Mouse (Mus musculus) spleen, adult 2 months (tissue): ENCODE measurements around the gene Lrp8. TPM values are rescaled to one million over a fixed set of nuclear protein-coding genes. Genes with fewer than 3 reads are reported as not detected.

Experiments
- DNase-seq, 2 experiments: peaks; one replicate each; pipeline versions ENCODE4 v3.0.0 to v3.0.0-alpha.2; 2012 to 2021; ENCODE audit warnings: low spot score in 2 of 2, low read depth in 1 of 2
- H3K27ac ChIP-seq: fragments of 200-500 bp; 2 replicates; pipeline ENCODE4 v1.5.1; 2012; ENCODE audit warnings: low read length, inconsistent platforms; ENCODE audit not compliant: insufficient read depth
- H3K27me3 ChIP-seq: fragments of 200-500 bp; 2 replicates; pipeline ENCODE4 v1.6.1; 2012; ENCODE audit warnings: mild to moderate bottlenecking, moderate library complexity, low read length, inconsistent platforms; ENCODE audit not compliant: control insufficient read depth, insufficient read depth
- H3K36me3 ChIP-seq: fragments of 200-500 bp; 2 replicates; pipeline ENCODE4 v1.6.1; 2012; ENCODE audit warnings: mild to moderate bottlenecking, low read length, inconsistent platforms; ENCODE audit not compliant: control insufficient read depth, insufficient read depth
- H3K4me1 ChIP-seq: fragments of 200-500 bp; 2 replicates; pipeline ENCODE4 v1.6.1; 2011; ENCODE audit warnings: inconsistent platforms; ENCODE audit not compliant: control insufficient read depth, insufficient read depth, insufficient read length
- H3K4me3 ChIP-seq: fragments of 200-500 bp; 2 replicates; pipeline ENCODE4 v1.5.1; 2011; ENCODE audit warnings: mild to moderate bottlenecking, inconsistent platforms; ENCODE audit not compliant: insufficient read depth, insufficient read length; ENCODE audit errors: extremely low read depth
- CTCF ChIP-seq: fragments of 200-500 bp; IDR thresholded peaks from 2 replicates; pipeline ENCODE4 v1.5.1; 2011; ENCODE audit warnings: mild to moderate bottlenecking, inconsistent platforms; ENCODE audit not compliant: insufficient read depth, insufficient read length, insufficient replicate concordance; ENCODE audit errors: extremely low read depth
- POLR2A ChIP-seq: fragments of 200-500 bp; IDR thresholded peaks from 2 replicates; pipeline ENCODE4 v1.6.1; 2011; ENCODE audit warnings: low read depth, low read length, inconsistent platforms
- WGBS: fragments of 180-500 bp; shearing (Covaris S2); methylation state at CpG from one replicate; pipeline ENCODE4 v1.1.7; 2018; 5-methylcytosine and 5-hydroxymethylcytosine counted together
- polyA plus RNA-seq: library from polyadenylated mRNA; depleted of rRNA; stranded (reverse); fragments of >200 nt; gene quantifications from 2 replicates; pipeline ENCODE4 v1.2.3, GENCODE M21; 2012

Lrp8 gene
- polyA plus RNA-seq, 1 experiment, result 7.4 TPM

- Histone ChIP-seq H3K27ac (no peak overlapping the region), H3K27me3 (no peaks in the 10 kb centered on the region), H3K36me3 (no peaks in the 10 kb centered on the region), H3K4me1 (no peaks in the 10 kb centered on the region), H3K4me3 (no peak overlapping the region)
- TF ChIP-seq POLR2A (no peak), CTCF (no peak)
- WGBS, result 91% methylated on average over 7 of the region's 7 CpGs
- no peak for DNase-seq
Measured at GRCm38 (mm10) chr4:107858995-107859394, 56.9 kb downstream of the Lrp8 start.

GRCm38 (mm10) chr4:107864866-107865265 lies 62.8 kb downstream of the Lrp8 start:
- no peaks in the 10 kb centered on the region for H3K4me1 ChIP-seq
- H3K27me3 ChIP-seq, result no peaks in the 10 kb centered on the region
- no peak overlapping the region for H3K27ac ChIP-seq
- WGBS, result 89% methylated on average over 4 of the region's 4 CpGs
- no peaks in the 10 kb centered on the region for H3K36me3 ChIP-seq
- no peak for DNase-seq
- TF ChIP-seq CTCF, result no peak
- no peak for TF ChIP-seq POLR2A
- H3K4me3 ChIP-seq, result no peak overlapping the region

- Histone ChIP-seq H3K4me3 (peak within 1 kb of the TSS; percentile 89), H3K4me1 (peaks cover 5% of the 10 kb centered on the region; the same call in 1 of the 2 replicates), H3K27me3 (no peaks in the 10 kb centered on the region), H3K36me3 (peaks cover 8% of the 10 kb centered on the region), H3K27ac (peak within 1 kb of the TSS; percentile 73)
- DNase-seq, result peak; percentile 93 to 95
- 2% methylated on average over 48 of the region's 48 CpGs for WGBS
- TF ChIP-seq POLR2A, result peak; percentile 71
- TF ChIP-seq CTCF, result no peak
Measured at GRCm38 (mm10) chr4:107879254-107880050, 77.4 kb downstream of the Lrp8 start, which contains the start of gene Magoh. Magoh (plus strand) TSS chr4:107879755.

GRCm38 (mm10) chr4:107881631-107882030 lies 79.6 kb downstream of the Lrp8 start:
- H3K27me3 ChIP-seq, result no peaks in the 10 kb centered on the region
- no peak overlapping the region for H3K4me3 ChIP-seq
- H3K4me1 ChIP-seq, result peaks cover 5% of the 10 kb centered on the region; the same call in 1 of the 2 replicates
- DNase-seq, result no peak
- no peak for TF ChIP-seq POLR2A
- no peak for TF ChIP-seq CTCF
- H3K36me3 ChIP-seq, result peaks cover 15% of the 10 kb centered on the region
- 88% methylated on average over 1 of the region's 1 CpGs for WGBS
- H3K27ac ChIP-seq, result no peak overlapping the region

- WGBS, result 94% methylated on average over 7 of the region's 7 CpGs
- no peaks in the 10 kb centered on the region for H3K27me3 ChIP-seq
- DNase-seq, result no peak
- no peak overlapping the region for H3K4me3 ChIP-seq
- no peak overlapping the region for H3K27ac ChIP-seq
- TF ChIP-seq CTCF (no peak), POLR2A (no peak)
- peaks cover 2% of the 10 kb centered on the region; the same call in 1 of the 2 replicates for H3K4me1 ChIP-seq
- peaks cover 16% of the 10 kb centered on the region for H3K36me3 ChIP-seq
Measured at GRCm38 (mm10) chr4:107886371-107886770, 84.3 kb downstream of the Lrp8 start.

DNA sequence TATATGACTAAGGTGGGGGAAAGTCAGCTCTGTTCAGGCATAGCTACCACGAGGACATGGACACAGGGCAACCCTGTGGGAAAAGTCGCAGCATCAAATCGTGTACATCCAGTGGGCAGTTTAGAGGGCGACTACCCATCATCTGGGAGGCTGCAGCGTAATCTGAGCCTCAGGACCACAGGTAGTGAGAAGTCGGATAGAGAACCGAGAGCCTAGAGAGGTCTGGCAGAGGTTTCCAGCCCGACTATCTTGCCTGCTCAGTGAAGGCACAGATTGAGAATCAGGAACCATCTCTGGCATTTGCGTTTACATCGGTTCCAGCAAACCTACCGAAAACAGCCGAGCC lies 87.3 kb downstream of the Lrp8 start:
- H3K27me3 ChIP-seq, result no peaks in the 10 kb centered on the region
- TF ChIP-seq CTCF, result no peak
- TF ChIP-seq POLR2A, result no peak
- peak in 1 of 2 experiments; percentile 11 for DNase-seq

More for the DNA sequence above, 87.3 kb downstream of the Lrp8 start:
- Histone ChIP-seq H3K4me3 (peak overlapping the region; percentile 71), H3K36me3 (peaks cover 9% of the 10 kb centered on the region), H3K27ac (peak overlapping the region; percentile 58), H3K4me1 (peaks cover 2% of the 10 kb centered on the region; the same call in 1 of the 2 replicates)
- 1% methylated on average over 12 of the region's 12 CpGs for WGBS
